In genomic region chr9:96712758-96713471, GRCm38 (mm10) we compare ENCODE assay signal across 8 mouse cellular contexts. TPM values are rescaled to one million over a fixed set of nuclear protein-coding genes. Genes with fewer than 3 reads are reported as not detected.
A peak's percentile ranks its signal among the peaks of the same experiment; 100 is the strongest.
DNase-seq lines count a peak whose midpoint lies in the region.

No protein-coding gene starts in this region.

- H3K4me3 ChIP-seq in erythroblast, embryonic 14.5 days (replicated peaks) = peak overlapping the region; percentile 64

- H3K4me1 ChIP-seq in erythroblast, embryonic 14.5 days (ENCODE audit: control insufficient read depth) = peaks cover 19% of the 10 kb centered on the region

- H3K9me3 ChIP-seq in erythroblast, embryonic 14.5 days (ENCODE audit: control insufficient read depth, low read length) = no peaks in the 10 kb centered on the region

- peaks cover 9% of the 10 kb centered on the region for H3K36me3 ChIP-seq in erythroblast, embryonic 14.5 days (ENCODE audit: control insufficient read depth)

- peak; percentile 37 for DNase-seq in embryo, embryonic 11 days
- DNase-seq in embryo, embryonic 9.5 days (ENCODE audit: extremely low spot score) = no peak
- peak; percentile 83 for DNase-seq in CD4-positive, CD25-positive, alpha-beta regulatory T cell, adult 2 months (ENCODE audit: low read depth, low spot score)
- peak; percentile 71 for DNase-seq in heart, postnatal 4 days
- peak; percentile 79 for DNase-seq in lung, postnatal 25 days (ENCODE audit: low spot score)
- peak; percentile 34 to 45 for DNase-seq in thymus, postnatal 10 days (ENCODE audit: low spot score in 2 of 2)
- DNase-seq in left cerebral cortex, adult 11 months (ENCODE audit: low spot score) = no peak

- no peaks in the 10 kb centered on the region for H3K27me3 ChIP-seq in erythroblast, embryonic 14.5 days (ENCODE audit: control insufficient read depth)

RNA-seq across cellular contexts. Expression of gene Zbtb38, which starts 39.7 kb away (rescaled TPM):
- 0.01 TPM in 2 replicates for polyA plus RNA-seq in erythroblast, embryonic 14.5 days (2012)
- total RNA-seq in heart, postnatal 4 days (2021) = 10 to 100 TPM; 34.6 to 35.2 TPM

Comparison
In these comparisons a context has a peak if more than half of its experiments do, and no peak if none do; other contexts are left out.
1. DNase-seq: peak in embryo, embryonic 11 days (single experiment), CD4-positive, CD25-positive, alpha-beta regulatory T cell, adult 2 months (single experiment), heart, postnatal 4 days (single experiment), lung, postnatal 25 days (single experiment) and thymus, postnatal 10 days (2 of 2); none in embryo, embryonic 9.5 days (single experiment) and left cerebral cortex, adult 11 months (single experiment).